Mouse (Mus musculus) thymus, adult 2 months (tissue): ENCODE data around the gene Nr3c2. TPM values are rescaled to one million over a fixed set of nuclear protein-coding genes. Genes with fewer than 3 reads are reported as not detected.

ENCODE experiments used
- DNase-seq: peaks from one replicate; pipeline ENCODE4 v3.0.0; 2021
- H3K27ac ChIP-seq: fragments of 200-500 bp; 2 replicates; pipeline ENCODE4 v1.5.1; 2012; ENCODE audit warnings: low read length, control low read depth; ENCODE audit not compliant: control insufficient read depth, insufficient read depth
- H3K27me3 ChIP-seq: fragments of 200-500 bp; 2 replicates; pipeline ENCODE4 v1.6.1; 2012; ENCODE audit warnings: mild to moderate bottlenecking, low read length, moderate library complexity, mixed read lengths; ENCODE audit not compliant: control insufficient read depth, insufficient read depth
- H3K36me3 ChIP-seq: fragments of 200-500 bp; 2 replicates; pipeline ENCODE4 v1.6.1; 2012; ENCODE audit warnings: mild to moderate bottlenecking, low read length, moderate library complexity; ENCODE audit not compliant: control insufficient read depth, insufficient read depth
- H3K4me1 ChIP-seq: fragments of 200-500 bp; replicated peaks from 2 replicates; pipeline ENCODE4 v1.6.1; 2012; ENCODE audit warnings: low read length; ENCODE audit not compliant: control insufficient read depth, insufficient read depth
- H3K4me3 ChIP-seq: fragments of 200-500 bp; 2 replicates; pipeline ENCODE4 v1.5.1; 2012; ENCODE audit warnings: mild to moderate bottlenecking, low read length, control low read depth, moderate library complexity; ENCODE audit not compliant: control insufficient read depth, insufficient read depth
- CTCF ChIP-seq: fragments of 200-500 bp; IDR thresholded peaks from 2 replicates; pipeline ENCODE4 v1.5.1; 2012; ENCODE audit warnings: mild to moderate bottlenecking, control low read depth, low read length, moderate library complexity, borderline replicate concordance; ENCODE audit not compliant: control insufficient read depth, poor library complexity, insufficient read depth; ENCODE audit errors: extremely low read depth
- POLR2A ChIP-seq: fragments of 200-500 bp; IDR thresholded peaks from 2 replicates; pipeline ENCODE4 v1.6.1; 2012; ENCODE audit warnings: mild to moderate bottlenecking, low read length, control low read depth, moderate library complexity; ENCODE audit not compliant: control insufficient read depth, poor library complexity, insufficient read depth; ENCODE audit errors: extremely low read depth
- WGBS: fragments of 180-500 bp; shearing (Covaris S2); methylation state at CpG from one replicate; pipeline ENCODE4 v1.1.7; 2018; 5-methylcytosine and 5-hydroxymethylcytosine counted together
- polyA plus RNA-seq: library from polyadenylated mRNA; depleted of rRNA; stranded (reverse); fragments of >200 nt; gene quantifications from 2 replicates; pipeline ENCODE4 v1.2.3, GENCODE M21; 2012; rRNA removed

Gene Nr3c2
- 1.1 and 1.5 TPM in 2 replicates for polyA plus RNA-seq

- DNase-seq = peak; percentile 3
- H3K4me3 ChIP-seq = peak within 1 kb of the TSS; percentile 41
- H3K27me3 ChIP-seq = peaks cover 16% of the 10 kb centered on the region; the same call in 1 of the 2 replicates
- WGBS = 2% methylated on average over 42 of the region's 47 CpGs
- peaks cover 3% of the 10 kb centered on the region for H3K4me1 ChIP-seq
- no peak for TF ChIP-seq POLR2A
- TF ChIP-seq CTCF = no peak
- H3K27ac ChIP-seq = no peak within 1 kb of the TSS
- H3K36me3 ChIP-seq = no peaks in the 10 kb centered on the region
Observed at GRCm38 (mm10) chr8:76899411-76900154, at the start of gene Nr3c2. TSS of gene Nr3c2 (plus strand) at chr8:76899442.

- TF ChIP-seq CTCF (no peak), POLR2A (no peak)
- Histone ChIP-seq H3K4me1 (no peaks in the 10 kb centered on the region), H3K27me3 (no peaks in the 10 kb centered on the region), H3K36me3 (no peaks in the 10 kb centered on the region), H3K4me3 (no peak overlapping the region), H3K27ac (no peak overlapping the region)
- no peak for DNase-seq
- 65% methylated on average over 2 of the region's 2 CpGs for WGBS
Observed at GRCm38 (mm10) chr8:76858534-76858933, 40.7 kb upstream of the Nr3c2 start.

- Histone ChIP-seq H3K4me3 (no peak overlapping the region), H3K36me3 (no peaks in the 10 kb centered on the region), H3K27ac (no peak overlapping the region), H3K27me3 (no peaks in the 10 kb centered on the region), H3K4me1 (no peaks in the 10 kb centered on the region)
- TF ChIP-seq POLR2A = no peak
- TF ChIP-seq CTCF = no peak
- DNase-seq = no peak
Observed at GRCm38 (mm10) chr8:76859709-76860108, 39.5 kb upstream of the Nr3c2 start.

DNA sequence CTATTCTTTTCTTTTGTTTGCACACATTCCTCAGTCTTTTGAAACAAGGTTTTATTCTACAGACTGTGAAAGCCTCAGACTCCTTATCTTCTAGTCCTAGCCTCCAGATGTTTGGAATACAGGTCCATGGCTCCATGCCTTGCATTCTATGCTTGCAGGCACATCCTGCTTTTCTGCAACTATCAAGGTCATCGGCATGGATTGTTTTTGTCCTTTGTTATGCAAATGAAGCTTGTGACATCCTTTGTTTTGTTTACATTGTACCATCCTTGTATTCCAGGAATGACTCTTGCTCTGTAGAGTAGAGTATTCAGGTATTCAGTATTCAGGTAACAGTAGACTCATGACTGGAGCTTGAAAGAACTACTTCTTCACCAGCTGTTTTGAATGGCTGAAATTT, 36.2 kb upstream of the Nr3c2 start:
- no peaks in the 10 kb centered on the region for H3K36me3 ChIP-seq
- no peak overlapping the region for H3K4me3 ChIP-seq
- no peak overlapping the region for H3K27ac ChIP-seq
- 87% methylated on average over 1 of the region's 1 CpGs for WGBS
- DNase-seq = no peak
- H3K27me3 ChIP-seq = no peaks in the 10 kb centered on the region
- H3K4me1 ChIP-seq = no peaks in the 10 kb centered on the region
- TF ChIP-seq CTCF = no peak
- no peak for TF ChIP-seq POLR2A

- H3K27me3 ChIP-seq = no peaks in the 10 kb centered on the region
- no peaks in the 10 kb centered on the region for H3K36me3 ChIP-seq
- TF ChIP-seq CTCF (no peak), POLR2A (no peak)
- H3K27ac ChIP-seq = no peak overlapping the region
- no peak overlapping the region for H3K4me3 ChIP-seq
- no peak for DNase-seq
- 94% methylated on average over 2 of the region's 2 CpGs for WGBS
- no peaks in the 10 kb centered on the region for H3K4me1 ChIP-seq
Observed at GRCm38 (mm10) chr8:76876809-76877208, 22.4 kb upstream of the Nr3c2 start.

GRCm38 (mm10) chr8:76897050-76897449, 2.2 kb upstream of the Nr3c2 start:
- WGBS = 4% methylated on average over 2 of the region's 2 CpGs
- no peak overlapping the region for H3K27ac ChIP-seq
- H3K4me1 ChIP-seq = peaks cover 3% of the 10 kb centered on the region
- no peak overlapping the region for H3K4me3 ChIP-seq
- TF ChIP-seq POLR2A (no peak), CTCF (no peak)
- no peak for DNase-seq
- H3K27me3 ChIP-seq = peaks cover 16% of the 10 kb centered on the region; the same call in 1 of the 2 replicates
- no peaks in the 10 kb centered on the region for H3K36me3 ChIP-seq
